Mouse (Mus musculus) hematopoietic stem cell, adult 5-6 weeks (primary cell): Measurements from ENCODE around the gene Lnx2. TPM values are rescaled to one million over a fixed set of nuclear protein-coding genes. Genes with fewer than 3 reads are reported as not detected.
A peak's percentile ranks its signal among the peaks of the same experiment; 100 is the strongest.

Experiments used
- ATAC-seq, 2 experiments: fragments of 125-278 bp in 1 of 2; replicated peaks in 1 of 2; 2 replicates each; pipeline ENCODE4 v1.8.0; 2016 to 2017; ENCODE audit warnings: inconsistent platforms in 2 of 2, mild to moderate bottlenecking in 2 of 2, moderate number of reproducible peaks in 2 of 2, low read depth in 1 of 2, moderate TSS enrichment in 1 of 2; ENCODE audit not compliant: low FRiP score in 2 of 2, poor library complexity in 2 of 2, severe bottlenecking in 2 of 2, insufficient read depth in 1 of 2, low TSS enrichment in 1 of 2
- total RNA-seq: library from RNA; stranded (forward); fragments of 172-1452, 232-1000 nt; gene quantifications from 2 replicates; pipeline ENCODE4 v1.2.3, GENCODE M21; 2017

Gene Lnx2
- total RNA-seq, 1 experiment from 2014 or later = 3.6 TPM

DNA sequence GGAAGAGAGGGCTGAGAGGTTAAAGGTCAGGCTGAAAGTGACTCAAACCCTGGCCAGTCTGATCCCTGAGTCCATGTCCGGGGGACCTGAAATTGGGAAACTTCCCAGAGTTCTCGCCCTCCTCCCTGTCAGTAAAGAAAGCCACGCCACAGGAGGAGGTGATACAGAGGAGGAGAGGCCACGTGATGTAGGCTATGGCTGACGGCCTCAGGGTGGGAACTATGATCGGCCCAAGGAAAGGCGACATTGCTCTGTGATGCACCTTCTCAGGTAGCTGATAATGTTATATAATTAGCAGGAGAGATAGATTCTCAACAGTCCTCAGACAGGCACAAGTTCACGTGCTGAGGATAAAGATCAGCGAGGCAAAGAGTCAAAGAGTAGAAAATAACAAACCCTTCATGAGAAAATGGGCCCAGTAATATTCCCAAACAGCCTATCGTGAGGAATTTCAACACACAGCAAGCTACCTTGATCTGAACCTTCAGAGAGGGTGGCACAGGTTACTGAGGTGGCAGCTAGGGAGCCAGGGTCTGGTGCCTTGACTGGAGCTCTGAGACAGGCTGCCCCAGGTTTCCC, 19.6 kb downstream of the Lnx2 start:
- no peak for ATAC-seq

DNA sequence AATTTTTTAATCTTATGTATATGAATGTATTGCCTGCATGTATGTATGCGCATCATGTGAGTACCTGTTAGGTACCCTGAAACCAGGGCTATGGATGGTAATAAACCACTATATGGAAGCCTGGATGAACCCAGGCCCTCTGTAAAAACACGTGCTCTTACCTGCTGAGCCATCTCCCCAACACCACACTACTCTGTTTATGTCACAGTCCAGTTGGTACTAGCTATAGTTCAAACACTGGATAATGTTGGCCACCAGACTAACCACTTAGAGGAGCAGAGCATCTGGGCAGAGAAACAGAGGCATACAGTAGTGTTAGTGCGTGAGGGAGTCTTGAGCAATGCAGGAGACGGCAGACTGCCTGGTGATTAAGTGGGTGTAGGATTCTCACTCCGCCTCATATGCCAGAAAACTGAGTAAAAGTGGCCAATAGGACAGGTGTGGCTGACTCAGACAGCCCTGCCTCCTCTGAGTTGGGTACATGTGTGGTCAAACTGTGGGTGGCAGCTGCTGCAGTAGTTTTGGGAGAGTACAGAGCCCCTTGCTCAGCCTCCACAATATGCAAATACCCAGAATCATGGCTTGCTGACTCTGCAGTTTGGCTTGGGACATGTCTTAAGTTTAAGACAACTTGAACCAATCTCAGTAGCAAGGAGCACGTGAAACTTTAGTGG, 20.7 kb downstream of the Lnx2 start:
- no peak for ATAC-seq

DNA sequence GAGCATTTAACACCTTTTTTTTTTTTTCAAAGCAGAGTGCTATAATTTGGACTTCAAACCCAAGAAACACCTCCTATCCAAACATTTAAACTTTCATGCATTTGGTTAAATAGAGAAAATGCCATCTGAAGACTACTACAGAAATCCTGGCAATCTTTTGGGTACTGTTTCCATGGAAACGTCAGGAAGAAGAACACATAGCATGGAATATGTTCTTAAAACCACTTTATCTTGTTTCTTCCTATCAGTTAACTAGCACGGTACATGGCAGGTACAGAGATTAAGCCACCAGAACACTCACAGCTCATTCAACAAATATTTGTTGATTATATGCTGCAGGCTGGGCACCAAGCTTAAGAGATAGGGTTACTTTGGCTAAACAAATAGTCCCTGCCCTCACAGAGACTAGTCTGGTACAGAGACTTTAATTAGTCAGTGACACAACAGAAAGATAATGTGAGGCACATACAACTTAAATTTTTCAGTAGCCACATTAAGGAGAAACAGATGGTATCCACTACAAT, 21.6 kb downstream of the Lnx2 start:
- no peak for ATAC-seq

DNA sequence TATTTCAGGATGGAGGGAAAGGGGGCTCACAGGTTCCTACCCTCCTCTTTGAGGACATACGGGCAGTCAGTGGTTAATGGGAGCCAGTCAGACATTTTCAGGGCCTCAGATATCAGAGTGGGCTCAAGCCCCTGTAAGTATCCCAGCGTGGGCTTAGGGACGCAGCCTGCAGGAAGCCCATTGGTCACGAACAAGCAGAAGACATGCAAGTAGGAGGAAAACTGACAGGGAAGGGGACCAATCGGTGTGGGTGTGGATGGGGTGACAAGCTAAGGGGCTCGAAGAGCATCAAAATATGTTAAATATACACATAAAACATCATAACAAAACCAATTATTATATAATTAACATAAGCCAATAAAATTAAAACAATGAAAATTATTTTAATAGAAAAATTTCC, 22.1 kb downstream of the Lnx2 start:
- ATAC-seq = no peak

DNA sequence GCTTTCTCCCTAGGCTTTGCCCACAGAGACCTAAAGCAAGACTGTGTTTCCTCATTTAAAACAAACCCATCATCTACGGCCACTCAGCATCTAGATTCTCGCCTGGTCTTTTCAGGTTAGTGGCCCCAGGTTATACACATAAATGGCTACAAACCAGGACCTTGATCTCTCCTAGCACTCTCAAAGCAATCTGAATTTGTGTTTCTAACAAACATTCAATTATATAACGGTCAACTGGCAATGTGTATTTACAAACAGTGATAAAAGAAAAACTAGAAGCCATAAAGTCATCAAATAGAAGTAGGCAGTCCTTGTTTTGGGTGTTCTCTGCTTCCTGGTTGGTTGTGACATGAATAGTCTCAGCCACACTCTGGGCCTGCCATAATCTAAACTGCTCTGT, 22.9 kb downstream of the Lnx2 start:
- no peak for ATAC-seq

DNA sequence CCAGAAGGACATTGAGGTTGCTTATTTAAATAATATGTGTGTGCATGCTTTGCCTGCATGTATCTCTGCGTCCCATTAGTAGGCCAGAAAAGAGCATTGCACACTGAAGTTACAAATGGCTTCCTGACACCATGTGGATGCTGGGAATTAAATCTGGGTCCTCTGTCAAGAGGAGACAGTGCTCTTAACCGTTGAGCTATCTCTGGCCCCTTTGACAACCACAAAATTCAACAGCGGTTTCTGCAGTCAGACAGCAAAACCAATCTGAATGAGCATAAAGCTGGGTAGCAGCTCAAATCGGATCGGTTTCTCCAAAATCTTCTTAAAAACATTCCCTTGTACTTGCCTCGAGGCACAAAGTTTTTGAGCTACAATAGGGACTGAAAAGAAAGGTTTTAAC, 23.3 kb downstream of the Lnx2 start:
- no peak for ATAC-seq

DNA sequence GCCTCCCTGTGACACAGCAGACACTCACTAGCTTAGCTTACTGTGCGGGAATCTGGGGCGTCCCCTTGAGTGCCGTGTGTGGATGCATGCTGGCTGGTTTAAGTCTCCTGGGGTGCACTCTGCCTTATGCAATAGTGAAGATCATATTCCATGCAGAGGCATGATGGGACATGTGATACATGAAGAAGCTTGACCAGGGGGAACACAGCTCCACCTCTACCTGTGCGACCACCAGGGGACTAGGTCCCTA, 24.2 kb downstream of the Lnx2 start:
- ATAC-seq = no peak

DNA sequence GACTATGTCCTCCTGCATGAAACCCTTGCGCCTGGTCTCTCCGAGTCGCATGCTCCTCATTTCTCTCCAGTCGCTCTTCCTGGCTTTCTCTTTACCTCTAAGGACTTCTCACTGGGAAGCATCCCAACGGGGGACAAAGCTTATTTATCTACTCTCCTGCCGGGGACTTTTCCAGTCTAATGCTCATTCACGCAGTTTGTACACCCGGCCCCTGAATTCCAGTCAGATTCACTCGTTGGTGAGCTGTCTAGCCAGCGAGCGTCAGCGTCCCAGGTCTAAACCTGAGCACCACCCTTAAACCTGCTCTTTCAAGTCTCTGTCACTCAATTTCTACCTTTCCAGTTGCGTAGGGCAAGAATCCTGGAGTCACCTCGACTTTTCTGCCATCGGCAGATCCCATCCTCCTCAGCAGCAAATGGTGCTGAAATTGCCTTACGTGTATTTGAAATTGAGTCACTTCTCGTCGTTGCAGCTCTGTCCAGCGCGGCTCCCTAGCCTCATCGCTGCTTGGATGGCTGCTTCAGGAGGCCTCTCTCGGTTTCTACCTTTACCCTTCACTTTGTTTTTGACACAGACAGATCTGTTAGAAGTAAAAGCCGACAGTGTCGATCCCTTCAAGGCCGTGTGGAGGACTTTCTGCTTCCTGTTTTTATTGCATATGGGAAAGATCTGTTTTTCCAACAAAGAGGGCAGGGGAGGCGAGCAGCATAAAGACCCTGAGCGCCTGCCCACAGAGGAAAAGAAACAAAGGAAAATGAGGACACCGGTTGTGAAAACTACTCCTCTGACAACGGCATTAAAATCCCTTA, 24.7 kb downstream of the Lnx2 start:
- no peak for ATAC-seq

DNA sequence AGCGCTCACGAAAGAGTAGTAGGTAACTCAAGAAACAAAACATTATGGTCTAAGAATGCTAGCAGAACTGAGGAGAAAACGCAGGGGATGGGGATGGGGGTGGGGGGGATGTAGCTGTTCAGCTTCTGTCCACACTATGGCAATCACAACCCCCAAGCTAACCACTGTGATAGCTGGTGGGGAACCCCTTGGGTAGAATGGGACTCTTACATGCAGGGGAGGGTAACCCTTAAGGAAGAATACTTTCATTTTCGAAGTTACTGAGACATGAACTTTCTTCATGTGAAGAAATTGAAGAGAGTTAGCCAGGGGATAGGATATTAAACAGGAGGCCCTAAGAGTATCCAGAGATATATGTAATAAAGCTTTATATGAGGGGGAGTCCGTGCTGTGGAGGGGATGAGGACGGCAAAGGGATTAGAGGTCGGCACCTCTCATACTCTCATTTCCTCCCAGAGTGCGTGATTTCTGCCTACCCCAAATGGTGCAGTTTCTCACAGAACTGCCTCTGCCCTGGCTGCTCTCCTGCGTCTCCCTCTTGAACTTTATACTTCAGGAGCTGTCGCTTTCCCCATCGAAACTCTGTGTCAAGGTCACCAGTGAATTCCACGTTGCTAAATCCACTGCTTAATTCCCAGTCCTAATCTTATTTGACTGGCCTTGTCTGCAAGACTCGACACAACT, 25.4 kb downstream of the Lnx2 start:
- peak; percentile 47 to 78; a peak in 3 of 4 replicates for ATAC-seq

DNA sequence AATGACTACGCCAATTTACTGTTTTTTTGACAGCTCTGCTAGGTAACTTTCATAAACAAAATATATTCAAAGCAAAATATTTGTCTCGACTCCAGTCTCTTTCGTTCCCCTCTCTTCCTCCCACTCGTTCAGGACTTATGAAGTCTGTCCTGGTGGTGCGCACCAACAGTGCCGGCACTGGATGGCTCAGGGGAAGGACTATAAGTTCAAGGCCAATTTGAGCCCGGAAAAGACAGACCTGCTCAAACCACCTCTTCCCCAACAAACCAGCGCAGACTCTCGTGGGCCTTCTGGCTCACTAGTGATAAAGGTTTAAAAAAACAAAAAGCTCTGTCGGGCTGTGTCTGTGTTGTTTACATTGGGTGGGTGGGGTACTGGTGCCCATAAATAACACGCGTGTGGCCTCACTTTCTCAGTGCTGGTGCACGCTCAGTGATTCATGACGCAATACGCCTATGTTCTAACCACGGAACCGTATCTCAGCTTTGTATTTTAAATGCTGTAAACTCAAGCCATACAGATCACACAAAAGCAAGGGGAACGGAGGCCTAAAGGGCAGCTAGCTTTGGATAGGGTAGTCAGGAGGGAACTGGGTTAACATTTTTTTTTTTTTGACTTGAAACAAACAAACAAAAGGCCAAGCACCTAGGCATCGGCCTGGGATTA, 26.7 kb downstream of the Lnx2 start:
- ATAC-seq = no peak

DNA sequence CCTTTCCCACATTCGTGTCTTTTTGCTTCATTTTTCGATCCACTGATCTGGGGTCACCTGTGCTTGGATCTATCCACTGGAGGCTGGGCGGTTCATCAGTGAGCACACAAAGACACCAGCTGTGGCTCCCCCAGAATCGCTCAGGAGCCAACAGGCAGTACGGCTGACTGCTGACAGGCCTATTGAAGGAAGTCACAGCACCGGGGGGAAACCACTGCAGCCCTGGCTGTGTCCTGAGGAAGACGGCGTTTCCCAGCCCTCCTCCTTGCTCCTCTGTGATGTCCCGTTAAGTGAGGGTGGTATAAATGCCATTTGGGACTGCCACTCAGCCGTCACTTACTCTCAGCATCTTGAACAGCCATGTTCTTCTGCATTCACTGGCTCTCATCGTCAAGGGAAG, 30.5 kb downstream of the Lnx2 start:
- ATAC-seq = peak; percentile 47 to 54

DNA sequence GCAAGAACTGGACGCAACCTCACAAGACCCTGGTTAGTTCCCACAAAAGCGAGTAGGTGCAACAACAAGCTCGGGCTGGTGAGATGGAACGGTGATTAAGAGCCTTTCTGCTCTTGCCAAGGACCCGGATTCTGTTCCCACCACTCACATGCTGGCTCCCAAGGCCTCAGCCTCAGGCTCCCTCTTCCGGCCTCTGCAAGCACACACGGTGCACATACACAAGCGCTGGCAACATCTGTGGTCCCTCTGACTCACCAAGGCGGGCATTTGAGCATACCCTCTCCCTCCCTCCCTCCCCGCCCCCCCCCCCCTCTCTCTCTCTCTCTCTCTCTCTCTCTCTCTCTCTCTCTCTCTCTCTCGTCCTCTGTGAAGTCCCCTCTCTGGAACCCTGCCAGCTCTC, 31.1 kb downstream of the Lnx2 start:
- ATAC-seq = no peak

DNA sequence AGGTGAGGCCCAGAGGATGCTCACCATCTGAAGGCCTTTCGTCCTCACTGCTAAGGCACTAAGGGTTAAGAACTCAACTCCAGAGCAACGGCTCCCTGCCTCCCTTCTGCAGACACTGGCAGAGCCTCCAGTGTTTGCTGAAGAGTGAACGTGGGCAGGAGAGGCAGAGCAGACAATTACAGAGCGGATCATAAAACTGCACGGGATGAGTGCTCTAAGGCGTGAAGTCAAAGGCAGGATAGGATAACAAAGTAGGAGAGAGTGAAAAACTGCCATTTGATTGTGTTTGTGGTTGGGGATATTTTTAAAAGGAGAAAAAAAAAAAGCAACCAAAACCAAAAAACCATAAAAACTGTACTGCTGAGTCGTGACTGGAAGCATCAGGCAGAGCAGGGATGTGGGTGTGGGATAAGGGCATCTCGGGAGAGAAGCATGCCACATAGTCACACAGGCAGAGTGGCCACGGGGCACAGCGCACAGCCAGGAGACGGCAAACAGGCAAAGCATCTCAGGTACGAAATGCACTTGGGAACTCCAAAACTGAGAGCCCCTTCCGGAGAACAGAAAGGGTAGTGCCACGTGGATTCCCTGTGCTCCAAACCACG, 33.0 kb downstream of the Lnx2 start:
- ATAC-seq = no peak

DNA sequence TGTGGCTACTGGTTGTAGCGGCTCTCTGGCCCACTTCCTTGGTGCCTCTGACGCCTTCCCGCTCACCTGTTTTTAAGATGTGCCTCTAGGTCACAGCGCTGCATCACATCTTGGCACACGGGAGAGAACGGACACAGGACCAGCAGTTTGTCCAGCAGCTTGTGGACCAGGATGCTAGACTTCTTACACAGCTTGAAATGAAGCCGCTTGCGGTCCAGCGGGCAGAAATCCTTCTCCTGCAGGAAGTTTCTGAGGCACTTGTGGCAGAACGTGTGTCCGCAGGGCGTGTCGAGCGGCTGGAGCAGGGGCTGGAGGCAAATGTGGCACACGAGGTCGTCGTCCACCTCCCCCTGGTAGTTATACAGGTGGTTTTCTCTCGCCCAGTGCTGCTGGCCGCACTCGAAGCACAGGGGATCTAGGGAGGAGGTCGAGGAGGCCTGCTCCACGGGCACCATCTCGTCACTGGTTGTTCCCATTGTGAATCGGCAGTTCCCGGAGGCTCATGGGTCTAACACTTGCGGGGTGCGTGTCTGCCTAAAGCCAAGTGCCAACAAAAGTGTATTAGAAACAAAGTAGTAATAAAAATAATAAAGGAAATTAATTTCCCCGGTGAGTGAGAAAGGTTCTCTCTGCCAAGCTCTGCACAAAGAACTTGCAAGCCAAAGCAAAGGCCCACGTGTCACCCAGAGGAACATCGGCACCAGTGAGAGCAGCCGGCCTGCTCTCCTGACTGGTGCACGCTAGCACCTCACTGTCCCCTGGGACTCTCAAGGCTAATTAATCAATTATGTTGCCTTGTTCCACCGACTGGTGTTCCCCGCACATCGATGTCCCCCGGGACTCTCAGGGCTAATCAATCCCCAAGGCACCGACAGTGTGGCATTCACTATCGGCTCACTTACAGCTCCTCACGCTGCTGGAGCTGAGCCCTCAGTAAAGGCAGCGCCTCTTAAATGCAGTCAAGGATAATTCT, 34.1 kb downstream of the Lnx2 start:
- no peak for ATAC-seq

DNA sequence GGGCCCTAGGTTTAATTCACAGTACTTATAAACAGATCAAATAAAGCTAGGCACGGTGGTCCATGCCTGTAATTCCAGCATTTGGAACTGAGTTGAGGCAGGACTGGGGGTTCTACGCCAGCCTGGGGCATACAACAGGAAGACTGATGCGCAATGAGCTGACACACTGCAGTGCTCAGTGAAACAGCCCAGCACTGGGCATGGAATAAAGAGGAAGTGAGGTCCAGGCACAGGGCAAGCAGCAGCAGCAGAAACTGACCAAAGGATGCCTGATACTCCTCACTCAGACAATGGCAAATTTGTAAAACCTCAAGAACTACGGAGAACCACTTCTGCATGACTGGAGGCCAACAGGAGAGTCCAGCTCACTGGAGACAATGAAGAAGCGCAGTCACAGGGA, 37.0 kb downstream of the Lnx2 start:
- ATAC-seq = peak in 1 of 2 experiments; percentile 40; a peak in 1 of 4 replicates

DNA sequence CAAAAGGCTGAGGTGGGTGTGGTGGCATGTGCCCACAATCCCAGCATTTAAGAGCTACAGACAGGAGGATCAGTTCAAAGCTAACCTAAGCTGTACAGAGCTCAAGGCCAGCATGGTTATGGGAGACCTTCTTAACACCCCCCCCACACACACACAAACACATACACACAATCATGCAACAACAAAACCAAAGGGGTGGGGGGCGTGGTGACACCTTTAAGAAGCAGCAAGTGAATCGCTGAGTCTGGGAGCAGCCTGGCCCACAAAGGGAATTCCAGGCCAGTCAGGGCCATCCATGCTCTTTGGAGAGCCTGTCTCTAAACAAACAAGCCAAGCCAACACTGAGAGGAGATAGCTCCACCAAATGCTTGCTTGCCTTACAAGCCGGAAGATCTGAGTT, 38.8 kb downstream of the Lnx2 start:
- ATAC-seq = no peak
